Mouse (Mus musculus) E14TG2a.4 (cell line): ENCODE measurements around the gene Tor2a.

Experiments used
- CTCF ChIP-seq: conservative IDR thresholded peaks from 2 replicates; pipeline ENCODE4 v1.5.1; 2014; ENCODE audit warnings: low read length
- NANOG ChIP-seq: IDR thresholded peaks from 2 replicates; pipeline ENCODE4 v1.6.1; 2014; ENCODE audit warnings: borderline replicate concordance, low read length, mixed read lengths
- POU5F1 ChIP-seq: IDR thresholded peaks from 2 replicates; pipeline ENCODE4 v1.6.1; 2014; ENCODE audit warnings: low read length, borderline replicate concordance

- TF ChIP-seq CTCF: no peak
- no peak for TF ChIP-seq POU5F1
- TF ChIP-seq NANOG: no peak
Measured at GRCm38 (mm10) chr2:32724149-32724548, 32.9 kb upstream of the Tor2a start.
